Comparison of ENCODE assay signal across 9 mouse cellular contexts in the genomic region with DNA sequence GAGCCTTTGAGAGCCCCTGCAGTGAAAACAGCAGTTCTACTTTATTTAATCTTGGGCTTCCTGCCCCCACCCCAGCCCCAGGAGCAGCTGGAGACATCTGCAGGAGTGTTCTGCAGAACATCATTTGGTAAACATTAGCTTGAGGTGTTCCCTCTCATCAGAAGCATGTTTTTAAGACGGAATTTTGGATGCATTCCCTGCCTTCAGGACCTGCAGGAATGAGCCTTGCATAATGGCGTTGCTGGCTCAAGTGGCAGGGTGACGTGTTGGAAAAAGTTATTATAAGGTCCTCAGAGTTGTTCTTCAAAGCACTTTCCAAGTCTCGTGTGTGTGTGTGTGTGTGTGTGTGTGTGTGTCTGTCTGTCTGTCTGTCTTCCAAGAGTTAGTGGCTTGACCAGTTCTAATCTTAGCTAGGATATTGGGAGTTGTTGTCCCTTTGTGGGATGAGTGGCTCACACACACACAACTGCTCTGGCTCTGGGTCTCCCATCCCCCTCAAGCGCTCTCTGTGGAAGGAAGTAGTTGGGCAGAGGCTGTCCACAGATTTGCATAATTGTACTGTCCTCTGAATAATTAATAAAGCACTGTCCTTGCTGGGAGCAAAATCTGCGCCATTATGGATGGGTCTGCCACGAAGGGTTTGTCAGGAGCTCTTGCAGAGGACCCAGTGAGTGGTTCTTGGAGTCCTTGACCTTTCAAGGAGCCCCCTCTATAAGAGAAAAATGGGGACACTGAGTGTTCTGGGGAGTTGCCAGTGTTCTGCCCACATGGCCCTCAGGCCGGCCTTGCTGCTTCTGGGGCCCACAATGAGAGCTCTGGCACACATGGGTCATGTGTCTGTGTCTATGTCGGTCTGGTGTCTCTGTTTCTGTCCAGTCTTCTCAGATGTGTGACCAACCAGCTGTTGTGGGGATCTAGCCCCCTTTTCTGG.
DNase-seq lines count a peak whose midpoint lies in the region; ATAC-seq lines count a peak whose summit lies in the region.
"Had no signal": no experiment of that assay in that cellular context is flagged by ENCODE, and none has a peak within 500 bp of the region (broad histone marks: within the 10 kb centered on the region; RNA-seq: fewer than 3 reads in every experiment).

No protein-coding gene starts in this region.

- H3K27ac ChIP-seq in embryonic facial prominence, embryonic 10.5 days (replicated peaks): no peak overlapping the region
- H3K27ac ChIP-seq in lung, embryonic 16.5 days (ENCODE audit: low read length): peak overlapping the region; percentile 68
- H3K27ac ChIP-seq: neural tube, embryonic 12.5 days had no signal

- no peak overlapping the region for H3K4me2 ChIP-seq in lung, embryonic 16.5 days (ENCODE audit: low read depth, low read length)
- H3K4me2 ChIP-seq: neural tube, embryonic 12.5 days had no signal

- H3K4me1 ChIP-seq in embryonic facial prominence, embryonic 10.5 days: peaks cover 87% of the 10 kb centered on the region
- H3K4me1 ChIP-seq in lung, embryonic 16.5 days (replicated peaks; ENCODE audit: control insufficient read depth, insufficient read depth, low read length): peaks cover 72% of the 10 kb centered on the region

- H3K4me3 ChIP-seq in embryonic facial prominence, embryonic 10.5 days: no peak overlapping the region
- H3K4me3 ChIP-seq in lung, embryonic 16.5 days (ENCODE audit: low read length): no peak overlapping the region
- H3K4me3 ChIP-seq: neural tube, embryonic 12.5 days had no signal

- peak; percentile 68 for ATAC-seq in lung, embryonic 16.5 days (ENCODE audit: low read depth)

- intact Hi-C loops in heart, postnatal 10 days (cut with DNase I): no loop called here

- H3K9ac ChIP-seq in lung, embryonic 16.5 days (ENCODE audit: low read length): no peak overlapping the region
- H3K9ac ChIP-seq: neural tube, embryonic 12.5 days had no signal

- DNase-seq in 3T3-L1 (ENCODE audit: low read depth, low spot score): peak; percentile 49
- peak; percentile 28 for DNase-seq in embryonic facial prominence, embryonic 10.5 days (ENCODE audit: low spot score)
- peak; percentile 78 to 83 for DNase-seq in heart, postnatal 10 days
- DNase-seq in spleen, adult 12 weeks (ENCODE audit: low spot score): no peak
- no peak for DNase-seq in left cerebral cortex, adult 18-20 months (ENCODE audit: low spot score in 2 of 2)
- no peak for DNase-seq in embryo, embryonic 10 days (ENCODE audit: low spot score)
- DNase-seq in embryo, embryonic 10.5 days (ENCODE audit: low spot score): no peak

- no peaks in the 10 kb centered on the region for H3K9me3 ChIP-seq in embryonic facial prominence, embryonic 10.5 days
- no peaks in the 10 kb centered on the region for H3K9me3 ChIP-seq in lung, embryonic 16.5 days (ENCODE audit: control insufficient read depth, low read length)
- H3K9me3 ChIP-seq: neural tube, embryonic 12.5 days had no signal

- no peaks in the 10 kb centered on the region for H3K27me3 ChIP-seq in embryonic facial prominence, embryonic 10.5 days (replicated peaks; ENCODE audit: low read depth, poor library complexity, severe bottlenecking)
- H3K27me3 ChIP-seq in lung, embryonic 16.5 days (ENCODE audit: control insufficient read depth, insufficient read depth, low read depth, low read length): no peaks in the 10 kb centered on the region
- H3K27me3 ChIP-seq: neural tube, embryonic 12.5 days had no signal

- 68% methylated on average over 9 of the region's 9 CpGs for WGBS in embryonic facial prominence, embryonic 10.5 days
- WGBS in lung, embryonic 16.5 days: 35% methylated on average over 9 of the region's 9 CpGs

- peaks cover 51% of the 10 kb centered on the region for H3K36me3 ChIP-seq in embryonic facial prominence, embryonic 10.5 days (replicated peaks)
- H3K36me3 ChIP-seq in lung, embryonic 16.5 days (ENCODE audit: control insufficient read depth, insufficient read depth, low read length): no peaks in the 10 kb centered on the region
- H3K36me3 ChIP-seq: neural tube, embryonic 12.5 days had no signal

Comparison
In these comparisons a context has a peak if more than half of its experiments do, and no peak if none do; other contexts are left out.
1. DNase-seq: peak in 3T3-L1 (single experiment), embryonic facial prominence, embryonic 10.5 days (single experiment) and heart, postnatal 10 days (2 of 2); none in spleen, adult 12 weeks (single experiment), left cerebral cortex, adult 18-20 months (0 of 2), embryo, embryonic 10 days (single experiment) and embryo, embryonic 10.5 days (single experiment).